Mouse (Mus musculus) embryonic facial prominence, embryonic 10.5 days (tissue): Measurements from ENCODE around the gene Sfn. TPM values are rescaled to one million over a fixed set of nuclear protein-coding genes. Genes with fewer than 3 reads are reported as not detected.
"Not testable (repeated sequence)": the region's sequence is repeated elsewhere in the genome, so short reads cannot be mapped to it uniquely, and the experiment has no call there.

Source experiments
- DNase-seq: peaks from one replicate; pipeline ENCODE4 v3.0.0-alpha.2; 2017; ENCODE audit warnings: low spot score
- H3K27ac ChIP-seq: fragments of 300-500 bp; sonication (generic); replicated peaks from 2 replicates; pipeline ENCODE4 v1.5.1; 2016; ENCODE audit warnings: mild to moderate bottlenecking
- H3K27me3 ChIP-seq: fragments of 300-500 bp; sonication (generic); replicated peaks from 2 replicates; pipeline ENCODE4 v1.6.1; 2016; ENCODE audit warnings: low read depth, mild to moderate bottlenecking; ENCODE audit not compliant: poor library complexity, severe bottlenecking
- H3K36me3 ChIP-seq: fragments of 300-500 bp; sonication (generic); replicated peaks from 2 replicates; pipeline ENCODE4 v1.6.1; 2016; ENCODE audit warnings: mild to moderate bottlenecking, moderate library complexity
- H3K4me1 ChIP-seq: fragments of 300-500 bp; sonication (generic); 2 replicates; pipeline ENCODE4 v1.6.1; 2016
- H3K4me3 ChIP-seq: fragments of 300-500 bp; sonication (generic); 2 replicates; pipeline ENCODE4 v1.5.1; 2016; ENCODE audit warnings: mild to moderate bottlenecking, moderate library complexity
- H3K9me3 ChIP-seq: fragments of 300-500 bp; sonication (generic); 2 replicates; pipeline ENCODE4 v1.6.1; 2016; ENCODE audit warnings: mild to moderate bottlenecking
- WGBS: fragments of 180-500 bp; shearing (Covaris S2); methylation state at CpG from one replicate; pipeline ENCODE4 v1.1.7; 2016; 5-methylcytosine and 5-hydroxymethylcytosine counted together
- polyA plus RNA-seq: library from polyadenylated mRNA; unstranded; fragments of >200 nt; fragmentation: Nextera tagmentation; extraction: Ambion mirVana; gene quantifications from 2 replicates; pipeline ENCODE4 v1.2.1, GENCODE M21; 2016

Gene Sfn
- 27.6 and 35.7 TPM in 2 replicates for polyA plus RNA-seq

- Histone ChIP-seq H3K27ac (no peak within 1 kb of the TSS), H3K9me3 (no peaks in the 10 kb centered on the region), H3K4me3 (peak within 1 kb of the TSS; percentile 45), H3K4me1 (peaks cover 47% of the 10 kb centered on the region), H3K27me3 (peaks cover 64% of the 10 kb centered on the region), H3K36me3 (peaks cover 37% of the 10 kb centered on the region)
- 3% methylated on average over 16 of the region's 16 CpGs for WGBS
- DNase-seq = peak; percentile 73
These were observed at the start of gene Sfn for GRCm38 (mm10) chr4:133601721-133602218. Gene Sfn (minus strand): TSS chr4:133602168.

GRCm38 (mm10) chr4:133651445-133651844 is 49.5 kb upstream of the Sfn start:
- Histone ChIP-seq H3K36me3 (no peaks in the 10 kb centered on the region), H3K4me1 (peaks cover 14% of the 10 kb centered on the region), H3K27me3 (no peaks in the 10 kb centered on the region), H3K9me3 (no peaks in the 10 kb centered on the region), H3K27ac (no peak overlapping the region), H3K4me3 (no peak overlapping the region)
- WGBS = 62% methylated on average over 10 of the region's 10 CpGs
- no peak for DNase-seq

DNA sequence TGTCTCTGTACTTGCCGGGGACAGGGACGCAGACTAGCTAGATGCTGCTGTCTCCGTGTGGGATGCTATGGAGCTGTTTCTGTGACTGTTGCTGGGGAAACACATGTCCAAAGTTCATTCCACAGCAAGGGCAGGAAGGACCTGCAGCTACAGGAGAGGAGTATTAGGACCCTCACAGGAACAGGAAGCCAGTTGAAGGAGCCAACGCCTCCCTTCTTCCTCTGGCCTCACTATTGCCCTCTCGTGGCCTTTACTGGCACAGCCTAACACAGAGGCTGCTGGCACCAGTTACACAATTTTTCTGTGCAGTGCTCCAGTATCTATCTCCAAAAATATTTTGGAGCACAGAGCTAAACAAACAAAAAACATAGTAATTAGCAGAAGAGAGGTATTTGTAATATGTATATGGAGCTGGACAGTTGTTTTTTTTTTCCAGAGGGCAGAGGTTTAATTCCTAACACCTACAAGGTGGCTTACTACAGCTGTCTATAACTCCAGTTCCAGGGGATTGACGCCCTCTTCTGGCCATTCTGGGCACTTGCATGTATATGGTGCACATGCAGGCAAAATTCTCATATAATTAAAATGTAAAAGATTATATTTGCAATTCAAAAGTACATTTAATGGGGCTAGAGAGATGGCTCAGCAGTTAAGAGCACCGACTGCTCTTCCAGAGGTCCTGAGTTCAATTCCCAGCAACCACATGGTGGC is 48.2 kb upstream of the Sfn start, which contains the start of gene Zdhhc18:
TSS of gene Zdhhc18 (minus strand) at position 166 of the 711 bp plus-strand sequence.
- no peaks in the 10 kb centered on the region for H3K27me3 ChIP-seq
- H3K36me3 ChIP-seq = no peaks in the 10 kb centered on the region
- peaks cover 10% of the 10 kb centered on the region for H3K4me1 ChIP-seq
- peak within 1 kb of the TSS; percentile 41 for H3K4me3 ChIP-seq
- peak within 1 kb of the TSS; percentile 61 for H3K27ac ChIP-seq
- 38% methylated on average over 7 of the region's 7 CpGs for WGBS
- peak; percentile 73 for DNase-seq
- 0 out of 2 replicates have a peak, but pooled peaks cover under 1% of the 10 kb centered on the region for H3K9me3 ChIP-seq

DNA sequence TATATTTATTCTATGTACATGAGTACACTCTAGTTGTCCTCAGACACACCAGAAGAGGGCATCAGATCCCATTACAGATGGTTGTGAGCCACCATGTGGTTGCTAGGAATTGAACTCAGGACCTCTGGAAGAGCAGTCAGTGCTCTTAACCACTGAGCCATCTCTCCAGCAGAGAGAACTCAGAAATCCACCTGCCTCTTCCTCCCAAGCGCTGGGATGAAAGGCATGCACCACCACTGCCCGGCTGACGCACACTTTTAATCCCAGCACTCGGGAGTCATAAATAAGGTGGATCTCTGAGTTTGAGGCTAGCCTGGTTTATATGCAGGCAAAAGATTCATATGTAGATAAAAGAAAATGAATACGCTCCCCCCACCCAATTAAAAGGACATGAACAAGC is 47.5 kb upstream of the Sfn start:
- DNase-seq, H3K9me3 ChIP-seq, H3K27me3 ChIP-seq, H3K36me3 ChIP-seq: not testable (repeated sequence)
- peak overlapping the region; percentile 61 for H3K27ac ChIP-seq
- peak overlapping the region; percentile 41 for H3K4me3 ChIP-seq
- peaks cover 10% of the 10 kb centered on the region for H3K4me1 ChIP-seq
- WGBS = 88% methylated on average over 5 of the region's 5 CpGs

DNA sequence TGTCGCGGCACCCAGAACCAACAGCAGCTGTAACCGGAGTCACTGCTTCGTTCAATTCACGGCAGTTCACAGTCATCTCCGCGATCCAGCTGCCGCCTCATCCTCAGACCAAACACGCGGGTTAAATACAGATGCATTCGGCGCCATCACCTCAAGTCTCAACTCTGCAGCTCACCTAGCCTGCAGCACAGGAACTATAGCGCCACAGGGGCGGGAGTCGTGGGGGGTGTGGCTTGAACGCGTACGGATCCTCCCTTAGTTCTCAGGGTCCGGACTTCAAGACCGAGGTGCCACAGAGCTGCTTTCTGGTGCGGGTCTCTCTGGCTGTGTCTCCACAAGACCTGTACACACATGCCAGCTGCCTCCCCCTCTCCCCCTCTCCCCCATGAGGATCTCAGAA is 43.7 kb upstream of the Sfn start:
- 40% methylated on average over 21 of the region's 21 CpGs for WGBS
- Histone ChIP-seq H3K27ac (no peak overlapping the region), H3K9me3 (peaks cover 14% of the 10 kb centered on the region; the same call in 1 of the 2 replicates), H3K4me3 (peak overlapping the region; percentile 19; the same call in 1 of the 2 replicates), H3K27me3 (no peaks in the 10 kb centered on the region), H3K4me1 (peaks cover 5% of the 10 kb centered on the region), H3K36me3 (no peaks in the 10 kb centered on the region)
- DNase-seq = no peak

DNA sequence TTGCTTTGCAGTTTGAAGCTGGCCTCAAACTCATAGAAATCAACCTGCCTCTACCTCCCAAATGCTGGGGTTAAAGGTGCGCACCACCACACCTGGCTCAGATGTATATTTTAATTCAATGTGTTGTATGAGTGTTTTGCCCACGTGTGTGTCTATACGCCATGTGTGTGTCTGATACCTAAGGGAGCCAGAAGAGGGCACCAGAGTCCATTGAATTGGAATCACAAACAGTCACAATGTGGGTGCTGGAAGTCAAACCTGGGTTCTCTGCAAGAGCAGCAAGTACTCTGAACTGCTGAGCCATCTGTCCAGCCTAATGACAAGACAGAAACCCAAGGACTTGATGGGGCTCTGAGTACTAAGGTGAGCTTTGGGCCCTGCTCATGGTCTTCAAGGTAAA is 43.2 kb upstream of the Sfn start:
- H3K27ac ChIP-seq = no peak overlapping the region
- no peak for DNase-seq
- no peaks in the 10 kb centered on the region for H3K27me3 ChIP-seq
- peaks cover 5% of the 10 kb centered on the region for H3K4me1 ChIP-seq
- no peaks in the 10 kb centered on the region for H3K36me3 ChIP-seq
- peaks cover 14% of the 10 kb centered on the region; the same call in 1 of the 2 replicates for H3K9me3 ChIP-seq
- 89% methylated on average over 3 of the region's 3 CpGs for WGBS
- H3K4me3 ChIP-seq = no peak overlapping the region

DNA sequence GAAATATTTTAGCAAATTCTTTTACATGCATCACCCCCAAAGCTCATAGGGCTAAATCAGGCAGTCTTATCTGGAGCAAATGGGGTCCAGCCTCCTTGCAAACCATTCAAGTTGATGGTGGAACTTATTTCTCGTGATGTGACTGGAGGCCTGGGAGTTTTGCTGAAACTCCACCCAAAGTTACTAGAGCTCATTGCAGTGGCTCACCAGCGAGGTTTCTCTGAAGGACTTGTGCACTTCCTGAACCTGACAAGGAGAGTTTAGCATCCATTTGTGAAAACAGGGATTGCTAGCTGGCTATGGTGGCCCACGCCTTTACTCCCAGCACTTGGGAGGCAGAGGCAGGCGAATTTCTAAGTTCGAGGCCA is 32.1 kb upstream of the Sfn start:
- Histone ChIP-seq H3K27ac (no peak overlapping the region), H3K27me3 (no peaks in the 10 kb centered on the region), H3K4me3 (peak overlapping the region; percentile 13; the same call in 1 of the 2 replicates), H3K4me1 (peaks cover 32% of the 10 kb centered on the region), H3K36me3 (peaks cover 10% of the 10 kb centered on the region), H3K9me3 (no peaks in the 10 kb centered on the region)
- DNase-seq = no peak
- WGBS = 78% methylated on average over 5 of the region's 5 CpGs

DNA sequence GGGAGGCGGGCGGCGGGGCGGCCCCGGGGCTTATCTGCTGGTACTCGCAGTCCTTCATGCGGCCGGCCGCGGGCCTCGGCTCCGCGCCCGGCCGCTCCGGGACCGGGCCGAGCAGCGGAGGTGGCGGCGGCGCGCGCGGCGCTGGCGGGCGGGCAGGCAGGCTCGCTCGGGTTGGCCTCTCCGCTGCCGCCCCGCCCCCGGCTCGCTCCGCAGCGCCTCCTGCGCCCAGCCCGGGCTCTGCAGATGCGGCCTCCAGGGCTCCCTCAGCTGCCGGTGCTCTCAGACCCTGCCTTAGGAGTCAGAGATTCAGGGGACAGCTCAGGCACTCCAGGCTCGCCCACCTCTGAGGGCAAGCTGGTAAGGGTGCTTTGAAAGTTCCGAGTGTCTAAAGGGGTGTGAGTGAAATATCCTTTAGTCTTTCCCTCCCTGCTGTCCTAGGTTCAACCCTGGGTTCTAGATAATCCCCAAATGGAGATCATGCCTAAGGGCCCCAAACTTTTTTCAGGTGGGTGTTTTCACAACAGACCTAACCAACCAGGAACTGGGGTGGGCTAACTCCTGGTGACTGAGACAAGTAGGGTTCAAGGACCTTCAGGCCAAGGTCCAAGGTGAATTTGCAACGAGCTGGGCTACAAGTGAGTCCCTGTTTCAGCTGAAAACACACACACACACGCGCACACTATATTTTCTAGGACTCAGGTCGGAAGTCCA is 31.5 kb upstream of the Sfn start:
- Histone ChIP-seq H3K4me3 (peak overlapping the region; percentile 91), H3K27me3 (no peaks in the 10 kb centered on the region), H3K36me3 (peaks cover 10% of the 10 kb centered on the region), H3K27ac (peak overlapping the region; percentile 88), H3K4me1 (peaks cover 32% of the 10 kb centered on the region), H3K9me3 (no peaks in the 10 kb centered on the region)
- DNase-seq = peak; percentile 92
- 7% methylated on average over 47 of the region's 47 CpGs for WGBS

GRCm38 (mm10) chr4:133632483-133633327 is 30.7 kb upstream of the Sfn start:
- peak overlapping the region; percentile 88 for H3K27ac ChIP-seq
- peak overlapping the region; percentile 91 for H3K4me3 ChIP-seq
- no peaks in the 10 kb centered on the region for H3K9me3 ChIP-seq
- peaks cover 10% of the 10 kb centered on the region for H3K36me3 ChIP-seq
- H3K4me1 ChIP-seq = peaks cover 32% of the 10 kb centered on the region
- DNase-seq = peak; percentile 38
- WGBS = 1% methylated on average over 69 of the region's 69 CpGs
- no peaks in the 10 kb centered on the region for H3K27me3 ChIP-seq

DNA sequence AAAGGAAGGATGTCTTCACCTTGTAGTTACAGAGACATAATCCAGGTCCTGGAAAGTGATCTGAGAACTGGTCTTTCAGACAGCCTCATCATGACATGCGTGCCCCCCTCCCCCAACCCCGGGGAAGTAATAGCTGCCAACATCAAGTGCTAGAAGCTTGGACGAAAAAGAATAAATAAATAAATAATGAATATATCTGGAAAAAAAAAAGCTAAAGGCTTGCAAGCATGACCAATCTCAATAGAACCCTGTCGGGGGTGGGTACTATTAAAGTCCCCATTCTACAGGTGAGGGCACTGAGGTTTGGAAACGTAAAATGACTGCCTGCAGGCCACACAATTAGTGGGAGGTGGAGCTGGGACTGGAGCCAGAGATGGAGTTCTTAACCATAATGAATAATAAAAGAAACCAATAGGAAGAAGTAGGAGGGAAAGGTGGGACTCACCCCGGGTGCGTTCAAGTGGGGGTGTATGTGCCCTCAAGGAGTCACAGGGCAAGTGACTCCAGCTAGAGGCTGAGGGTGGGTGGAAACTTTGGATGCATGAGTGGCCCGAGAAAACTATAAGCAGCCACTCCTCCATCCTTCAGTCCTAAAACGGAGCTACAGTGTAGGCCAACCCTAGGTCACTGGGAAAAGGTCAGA is 29.9 kb upstream of the Sfn start:
- DNase-seq = no peak
- Histone ChIP-seq H3K4me1 (peaks cover 35% of the 10 kb centered on the region), H3K27me3 (no peaks in the 10 kb centered on the region), H3K9me3 (no peaks in the 10 kb centered on the region), H3K27ac (no peak overlapping the region), H3K36me3 (peaks cover 13% of the 10 kb centered on the region), H3K4me3 (peak overlapping the region; percentile 91)
- WGBS = 50% methylated on average over 9 of the region's 9 CpGs

DNA sequence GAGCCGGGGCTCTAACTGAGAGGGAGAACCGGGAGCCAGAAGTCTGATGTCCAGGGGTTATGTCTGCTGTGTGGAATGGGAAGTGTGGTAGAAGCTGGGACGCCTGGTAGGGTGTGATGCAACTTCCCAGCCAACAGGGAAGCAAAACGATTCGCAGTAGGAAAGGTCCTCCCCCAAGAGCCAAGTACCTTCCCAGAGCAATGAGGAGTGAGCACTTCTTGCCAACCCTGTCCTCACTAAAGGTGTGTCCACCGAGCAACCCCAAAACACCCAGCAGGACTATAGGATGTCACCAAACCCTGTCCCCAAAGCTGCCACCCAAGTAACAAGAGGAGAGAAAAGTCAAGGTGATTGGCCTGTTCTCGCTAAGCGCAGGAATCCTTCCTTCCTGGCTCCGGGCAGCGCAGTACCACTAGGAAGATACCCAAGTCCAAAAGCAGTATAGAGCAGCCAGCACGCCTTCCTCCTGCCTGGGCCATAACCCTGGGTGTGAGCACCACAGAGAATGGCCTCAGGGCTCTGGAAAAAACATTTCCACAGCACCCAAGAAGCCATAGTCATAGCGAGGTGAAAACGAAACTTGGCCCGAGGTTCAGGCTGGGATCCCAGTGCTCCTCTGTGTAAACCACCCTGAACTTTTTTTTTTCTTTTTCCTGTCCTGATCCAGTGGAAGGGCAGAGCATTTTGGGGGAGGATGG is 29.3 kb upstream of the Sfn start:
- Histone ChIP-seq H3K4me3 (peak overlapping the region; percentile 91), H3K36me3 (peaks cover 19% of the 10 kb centered on the region), H3K9me3 (no peaks in the 10 kb centered on the region), H3K27me3 (no peaks in the 10 kb centered on the region), H3K4me1 (peaks cover 38% of the 10 kb centered on the region), H3K27ac (no peak overlapping the region)
- WGBS = 82% methylated on average over 14 of the region's 14 CpGs
- no peak for DNase-seq
